Mouse (Mus musculus): ENCODE data around the gene Aqp1.

GRCm38 (mm10) chr6:55350383-55350952 is 14.2 kb downstream of the Aqp1 start:
- no peak for TF ChIP-seq CTCF (IDR thresholded peaks at IDR 0.05; ENCODE audit: borderline replicate concordance, insufficient read depth, low read depth, low read length)
- TF ChIP-seq POLR2A (IDR thresholded peaks at IDR 0.05; ENCODE audit: borderline replicate concordance, insufficient read depth, low read length) = no peak
